Mouse (Mus musculus) testis, adult 2 months (tissue): ENCODE results near the gene Arl15.

Experiments used
- CTCF ChIP-seq: fragments of 200-500 bp; IDR thresholded peaks from 2 replicates; pipeline ENCODE4 v1.5.1; 2012; ENCODE audit warnings: low read depth, mild to moderate bottlenecking, inconsistent platforms, low read length, moderate library complexity; ENCODE audit not compliant: control insufficient read depth, insufficient read depth, insufficient replicate concordance
- POLR2A ChIP-seq: fragments of 200-500 bp; IDR thresholded peaks from 2 replicates; pipeline ENCODE4 v1.6.1; 2012; ENCODE audit warnings: low read depth, mild to moderate bottlenecking, inconsistent platforms, low read length, moderate library complexity; ENCODE audit not compliant: control insufficient read depth

DNA sequence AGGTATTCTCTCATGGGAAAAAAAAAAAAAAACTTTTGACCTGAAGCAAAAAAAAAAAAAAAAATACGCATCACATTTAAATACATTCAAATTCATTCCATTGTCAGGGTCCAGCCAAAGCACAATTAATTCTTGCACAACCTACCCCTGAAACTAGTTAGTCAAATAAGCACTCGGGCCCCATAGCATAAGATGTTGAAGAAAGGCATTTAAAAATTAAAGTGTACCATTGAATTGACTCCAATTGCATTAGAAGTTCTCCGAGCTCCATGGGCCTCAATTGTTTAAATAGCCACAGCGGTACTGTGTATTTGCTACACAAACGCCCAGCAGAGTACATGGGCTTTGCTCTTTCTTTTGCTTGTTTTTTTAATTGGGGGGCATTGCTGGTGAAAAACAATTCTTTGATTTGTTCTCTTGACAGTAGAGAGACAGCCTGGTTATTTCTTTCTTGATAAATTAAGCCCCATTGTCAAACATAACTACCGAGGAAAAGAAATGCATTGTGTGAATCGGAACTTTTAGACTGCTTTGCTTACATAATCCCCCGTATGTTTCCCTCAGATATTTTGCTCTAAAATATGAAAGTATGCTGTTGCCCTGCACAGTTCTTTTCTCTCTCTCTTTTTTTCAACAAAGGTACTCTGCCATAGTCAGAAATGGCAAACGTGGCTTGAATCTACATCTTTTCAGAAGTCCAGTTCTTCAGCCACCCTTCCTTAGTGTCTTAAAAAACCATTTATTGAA, 201.4 kb downstream of the Arl15 start:
- TF ChIP-seq POLR2A (no peak), CTCF (no peak)
